In the genomic region with DNA sequence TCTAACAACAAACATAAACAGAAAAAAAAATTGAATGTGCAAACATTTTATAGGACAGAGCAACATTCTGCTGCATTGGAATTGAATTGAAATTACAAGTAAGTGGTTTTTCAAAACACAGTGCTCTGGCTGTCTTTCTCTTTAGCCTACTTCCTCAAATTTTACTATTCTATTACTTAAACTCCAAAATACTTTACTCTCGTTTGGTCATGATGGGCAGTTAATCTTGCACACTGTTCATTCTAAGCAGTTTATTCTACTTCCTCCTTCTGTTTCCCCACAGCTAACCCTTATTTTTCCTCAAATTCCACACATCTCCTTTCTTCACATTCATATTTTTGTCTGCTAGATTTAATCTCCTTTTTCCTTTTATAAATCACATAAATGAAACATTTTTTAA, we compare ENCODE assay signal across 15 mouse cellular contexts.
"Had no signal": no experiment of that assay in that cellular context is flagged by ENCODE, and none has a peak within 500 bp of the region (broad histone marks: within the 10 kb centered on the region; RNA-seq: fewer than 3 reads in every experiment).

No protein-coding gene starts in this region.

- H3K36me3 ChIP-seq: midbrain, embryonic 10.5 days; midbrain, embryonic 12.5 days; neural tube, embryonic 12.5 days; stomach, embryonic 15.5 days had no signal

- H3K27ac ChIP-seq: midbrain, embryonic 10.5 days; midbrain, embryonic 12.5 days; neural tube, embryonic 12.5 days; stomach, embryonic 15.5 days; stomach, postnatal 0 days had no signal

- H3K9me3 ChIP-seq: midbrain, embryonic 10.5 days; midbrain, embryonic 12.5 days; neural tube, embryonic 12.5 days; stomach, embryonic 15.5 days had no signal

- H3K9ac ChIP-seq: lung, embryonic 14.5 days; midbrain, embryonic 12.5 days; neural tube, embryonic 12.5 days; stomach, embryonic 15.5 days had no signal

- H3K27me3 ChIP-seq: midbrain, embryonic 12.5 days; neural tube, embryonic 12.5 days; stomach, embryonic 15.5 days had no signal

- ATAC-seq: midbrain, embryonic 16.5 days had no signal

- H3K4me3 ChIP-seq: midbrain, embryonic 10.5 days; midbrain, embryonic 12.5 days; neural tube, embryonic 12.5 days; stomach, embryonic 15.5 days had no signal

- H3K4me1 ChIP-seq: midbrain, embryonic 10.5 days; midbrain, embryonic 12.5 days; neural tube, embryonic 12.5 days; stomach, embryonic 15.5 days had no signal

- H3K4me2 ChIP-seq: lung, embryonic 14.5 days; midbrain, embryonic 12.5 days; neural tube, embryonic 12.5 days; stomach, embryonic 15.5 days had no signal

- DNase-seq: lung, adult 18-20 months; lung, embryonic 14.5 days; lung, postnatal 10 days; lung, postnatal 4 days; midbrain, embryonic 14.5 days; right cerebral cortex, postnatal 14 days; thymus, adult 2 months; thymus, postnatal 25 days; thymus, postnatal 4 days had no signal
